Mouse (Mus musculus) lung, postnatal 10 days (tissue): ENCODE measurements around the gene Sfn.

Experiments
- DNase-seq: peaks from one replicate; pipeline ENCODE4 v3.0.0; 2021

Sfn gene

DNA sequence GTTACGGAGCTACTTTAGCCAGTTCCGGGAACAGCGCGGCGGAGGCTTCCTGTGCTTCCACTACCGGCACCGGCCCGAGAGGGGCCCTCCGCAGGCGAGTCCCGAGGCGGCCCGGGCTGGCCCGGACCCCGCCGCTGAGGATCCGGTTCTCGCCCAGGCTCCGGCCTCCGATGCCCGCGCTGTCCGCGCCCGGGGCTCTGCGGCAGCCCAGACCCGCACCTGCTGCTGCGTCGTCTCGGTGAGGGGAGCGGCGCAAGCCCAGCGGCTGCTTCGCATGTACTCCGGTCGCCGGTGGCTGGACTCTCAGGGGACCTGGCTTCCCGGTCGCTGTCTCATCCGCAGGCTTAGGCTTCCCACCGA is 27.1 kb downstream of the Sfn start:
- DNase-seq, result no peak

DNA sequence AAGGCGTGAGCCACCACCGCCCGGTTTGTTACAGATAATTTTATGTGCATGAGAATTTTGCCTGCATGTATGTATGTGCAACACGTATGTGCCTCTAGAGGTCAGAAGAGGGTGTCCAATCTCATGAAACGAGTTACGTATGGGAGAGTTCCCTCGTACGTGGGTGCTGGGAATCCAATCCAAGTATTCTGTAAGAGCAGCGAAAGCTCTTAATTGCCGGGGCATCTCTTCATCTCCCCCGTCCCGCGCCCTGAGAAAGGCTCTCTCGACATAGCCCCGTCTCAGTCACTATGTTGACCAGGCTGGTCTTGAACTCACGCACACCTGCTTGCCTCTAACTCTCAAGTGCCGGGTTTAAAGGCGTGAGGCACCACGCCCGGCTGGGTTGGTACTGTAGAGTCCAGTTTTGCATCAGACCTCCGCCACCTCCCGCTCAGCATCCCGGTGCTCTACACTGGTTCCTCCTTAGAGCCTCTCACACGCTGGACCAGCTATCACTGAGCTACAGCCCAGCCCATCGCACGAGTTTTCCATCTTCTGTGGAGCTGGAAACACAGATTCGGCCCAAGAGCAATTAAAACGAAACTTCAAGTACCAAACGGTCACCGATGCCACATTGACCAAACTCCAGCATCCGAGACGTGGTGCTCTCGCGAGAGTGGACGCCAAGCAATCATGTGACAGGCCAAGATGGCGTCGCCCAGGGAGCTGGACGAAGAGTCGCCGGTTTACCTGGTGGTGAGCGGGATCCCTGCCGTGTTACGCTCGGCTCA is 27.7 kb downstream of the Sfn start, which contains the start of gene Gpatch3:
Gene Gpatch3 (plus strand): TSS at position 676 of the 773 bp plus-strand sequence.
- peak; percentile 95 for DNase-seq

DNA sequence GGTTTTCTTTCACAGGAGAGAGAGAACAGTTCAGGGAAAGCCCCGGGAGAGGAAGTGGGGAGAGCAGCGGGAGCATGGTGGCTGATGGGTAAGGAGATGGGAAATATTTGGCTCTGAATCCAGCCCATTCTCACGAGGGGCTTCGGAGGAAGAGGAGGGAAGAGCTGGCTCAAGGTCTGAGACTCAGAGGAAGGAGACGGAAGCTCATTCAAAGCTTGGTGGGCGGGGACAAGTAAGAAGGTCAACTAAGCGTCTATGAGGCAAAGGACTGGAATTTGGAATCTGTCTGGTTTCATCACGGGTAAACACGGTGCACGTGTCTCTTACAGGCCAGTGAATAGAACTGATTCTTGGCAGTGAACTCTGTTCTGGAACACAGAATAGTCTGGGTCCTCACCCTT is 31.9 kb downstream of the Sfn start:
- DNase-seq, result no peak

DNA sequence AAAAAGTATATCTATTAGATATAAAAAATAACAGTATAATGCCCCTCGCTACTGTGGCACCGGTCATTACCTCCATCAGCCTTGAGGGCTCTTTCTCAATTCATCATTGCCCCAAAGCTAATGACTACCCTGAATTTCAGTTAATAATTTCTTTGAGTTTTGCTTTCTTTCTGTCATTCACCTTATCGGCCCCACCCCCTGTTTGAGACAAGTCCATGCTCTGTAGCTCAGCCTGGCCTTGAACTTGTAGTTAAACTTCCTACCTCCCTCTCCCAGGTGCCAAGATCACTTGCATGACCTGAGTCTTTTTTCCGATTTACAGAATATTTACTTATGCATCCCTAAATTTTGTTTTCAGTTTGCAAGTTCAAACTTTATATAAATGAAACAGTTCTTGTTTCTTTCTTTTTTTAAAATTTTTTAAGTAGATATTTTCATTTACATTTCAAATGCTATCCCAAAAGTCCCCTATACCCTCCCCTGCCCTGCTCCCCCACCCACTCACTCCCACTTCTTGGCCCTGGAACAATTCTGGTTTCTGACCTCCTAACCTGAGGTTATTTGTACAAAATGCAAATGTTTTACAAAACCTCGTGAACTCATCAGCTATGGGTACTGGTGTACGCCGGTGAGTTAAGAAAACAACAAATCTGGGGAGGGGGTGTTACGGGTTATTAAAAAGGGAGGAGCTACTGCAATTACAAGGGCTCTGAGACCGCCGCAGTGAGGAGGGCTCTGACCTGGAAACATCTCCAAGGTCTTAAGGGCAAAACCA is 32.5 kb downstream of the Sfn start:
- no peak for DNase-seq

DNA sequence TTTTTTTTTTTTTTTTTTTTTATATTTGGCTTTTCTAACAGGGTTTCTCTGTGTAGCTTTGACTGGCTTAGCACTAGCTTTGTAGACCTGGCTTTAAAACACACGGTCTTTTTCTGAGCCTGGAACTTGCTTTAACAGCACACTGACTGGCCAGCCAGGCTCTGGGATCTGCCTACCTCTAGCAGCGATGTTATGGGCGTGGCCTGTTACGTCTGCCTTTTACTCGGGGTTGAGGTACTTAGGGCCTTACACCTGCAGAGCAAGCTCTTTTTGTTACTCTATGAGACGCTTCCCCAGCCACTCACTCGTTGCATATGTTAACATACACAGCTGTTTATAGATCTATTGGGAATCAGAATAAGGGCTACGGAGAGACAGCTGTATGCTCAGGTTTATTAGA is 34.7 kb downstream of the Sfn start:
- no peak for DNase-seq

DNA sequence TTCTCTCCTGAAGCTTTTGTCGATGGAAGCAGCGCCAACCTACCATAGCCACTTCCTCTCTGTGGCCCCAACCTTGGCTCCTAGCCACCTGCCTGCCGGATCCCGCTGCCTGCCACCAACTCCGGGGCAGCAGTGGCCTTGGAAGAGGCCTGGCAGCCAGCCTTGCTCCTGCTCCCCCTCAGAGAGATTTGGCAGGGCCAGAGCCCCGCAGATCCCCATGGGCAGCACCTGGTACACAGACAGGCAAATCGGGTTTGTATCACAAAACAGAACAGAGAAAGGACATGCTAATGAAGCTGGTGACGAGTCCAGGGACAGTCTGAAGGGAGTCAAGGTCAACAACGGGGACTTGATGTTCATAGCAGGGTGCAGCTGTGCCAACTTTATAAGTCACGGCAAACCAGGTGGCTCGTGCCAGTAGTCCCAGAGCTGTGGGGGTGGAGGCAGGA is 38.8 kb downstream of the Sfn start:
- no peak for DNase-seq

DNA sequence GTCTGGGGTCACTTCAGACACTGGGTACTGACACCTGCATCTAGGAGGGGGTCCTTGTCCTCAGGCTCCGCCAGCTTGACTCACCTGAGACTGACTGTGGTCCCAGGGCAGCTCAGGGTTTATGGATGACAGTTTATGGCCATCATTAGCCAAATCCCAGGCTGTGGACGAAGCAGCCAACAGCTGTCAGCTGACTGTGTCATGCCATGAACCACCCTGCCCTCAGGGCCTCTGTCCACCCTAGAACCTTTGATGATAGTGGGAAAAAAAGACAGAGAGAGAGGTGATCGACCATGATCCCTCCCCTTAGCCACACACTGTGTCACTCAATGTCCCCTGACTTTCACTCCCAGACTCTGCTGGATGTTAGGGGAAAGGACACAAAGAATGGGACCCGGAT is 40.3 kb downstream of the Sfn start:
- DNase-seq, result no peak

DNA sequence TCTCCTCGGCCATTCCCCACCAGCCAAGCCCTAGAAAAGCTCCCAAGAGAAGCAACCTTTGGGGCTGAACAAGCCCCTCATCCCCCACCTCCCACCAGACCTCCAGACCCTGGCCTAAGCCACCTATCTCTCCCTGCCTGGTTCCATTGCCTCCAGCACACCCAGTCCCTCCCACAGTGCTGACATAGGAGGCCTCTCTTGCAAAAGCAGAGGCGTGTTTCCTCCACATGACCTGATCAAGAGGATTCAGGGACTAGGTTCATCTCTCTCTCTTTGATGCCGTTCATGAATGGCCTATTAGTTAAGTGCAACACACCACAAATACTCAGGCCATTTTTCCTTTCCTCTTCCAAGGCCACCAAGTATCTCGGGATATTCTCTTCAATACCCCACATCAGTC is 42.1 kb downstream of the Sfn start:
- no peak for DNase-seq

DNA sequence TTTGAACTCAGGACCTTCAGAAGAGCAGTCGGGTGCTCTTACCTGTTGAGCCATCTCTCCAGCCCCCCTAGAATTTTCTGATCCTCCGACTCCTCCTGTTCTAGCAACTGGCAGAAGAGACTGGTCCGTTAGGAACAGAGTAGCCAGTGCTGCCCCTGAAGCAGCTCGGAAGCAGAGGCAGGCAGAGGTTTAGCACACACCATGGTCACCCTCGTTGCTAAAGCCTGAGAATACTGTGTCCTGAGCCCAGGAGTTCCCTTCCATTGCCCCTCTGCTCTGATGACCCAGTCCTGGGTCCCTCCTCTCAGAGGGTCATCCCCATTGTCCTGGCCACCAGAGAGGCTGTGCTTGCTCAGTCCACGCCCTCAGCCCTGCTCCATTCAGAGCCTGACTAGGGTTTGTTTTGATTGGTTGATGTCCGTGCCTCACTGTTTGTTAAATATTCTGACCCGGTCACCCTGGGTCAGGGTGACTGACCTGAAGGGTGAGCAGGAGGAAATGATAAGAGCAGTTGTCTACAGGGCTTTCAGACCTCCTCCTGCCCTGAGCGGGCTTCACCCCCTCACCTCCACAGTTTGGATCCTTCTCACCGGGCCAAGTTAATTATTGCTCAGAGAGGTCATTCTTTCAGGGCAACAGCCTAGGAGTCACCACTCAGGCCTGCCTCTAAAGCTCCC is 44.8 kb downstream of the Sfn start:
- DNase-seq, result no peak

DNA sequence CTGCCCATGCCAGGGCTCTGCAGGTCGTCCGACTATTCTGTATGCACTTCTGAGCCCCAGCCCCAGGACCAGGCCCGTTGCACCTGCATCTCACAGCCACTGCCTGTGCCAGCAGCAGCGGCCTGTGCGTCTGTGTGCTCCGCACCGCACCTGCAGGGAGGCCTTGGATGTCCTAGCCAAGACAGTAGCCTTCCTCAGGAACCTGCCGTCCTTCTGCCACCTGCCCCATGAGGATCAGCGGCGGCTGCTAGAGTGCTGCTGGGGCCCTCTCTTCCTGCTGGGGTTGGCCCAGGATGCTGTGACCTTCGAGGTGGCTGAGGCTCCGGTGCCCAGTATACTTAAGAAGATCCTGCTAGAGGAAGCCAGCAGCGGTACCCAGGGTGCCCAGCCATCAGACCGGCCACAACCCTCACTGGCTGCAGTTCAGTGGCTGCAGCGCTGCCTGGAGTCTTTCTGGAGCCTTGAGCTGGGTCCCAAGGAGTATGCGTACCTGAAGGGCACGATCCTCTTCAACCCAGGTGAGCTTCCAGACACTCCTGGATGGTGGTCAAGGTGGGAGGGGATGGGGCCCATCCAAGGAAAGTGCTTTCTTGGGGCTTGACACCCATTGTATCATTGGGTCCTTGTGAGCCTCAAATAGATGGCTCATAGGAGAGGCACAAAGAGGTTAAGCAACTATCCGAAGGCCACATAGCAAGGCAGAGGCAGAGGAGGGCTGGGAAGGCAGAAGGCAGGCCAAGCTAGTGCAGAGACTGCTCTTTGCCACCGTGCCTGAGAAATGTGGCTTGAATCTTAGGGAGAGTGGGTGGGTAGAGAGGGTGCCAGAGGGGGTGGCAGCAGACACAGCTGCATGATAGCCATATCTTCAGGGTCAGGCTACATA is 48.3 kb downstream of the Sfn start:
- no peak for DNase-seq

DNA sequence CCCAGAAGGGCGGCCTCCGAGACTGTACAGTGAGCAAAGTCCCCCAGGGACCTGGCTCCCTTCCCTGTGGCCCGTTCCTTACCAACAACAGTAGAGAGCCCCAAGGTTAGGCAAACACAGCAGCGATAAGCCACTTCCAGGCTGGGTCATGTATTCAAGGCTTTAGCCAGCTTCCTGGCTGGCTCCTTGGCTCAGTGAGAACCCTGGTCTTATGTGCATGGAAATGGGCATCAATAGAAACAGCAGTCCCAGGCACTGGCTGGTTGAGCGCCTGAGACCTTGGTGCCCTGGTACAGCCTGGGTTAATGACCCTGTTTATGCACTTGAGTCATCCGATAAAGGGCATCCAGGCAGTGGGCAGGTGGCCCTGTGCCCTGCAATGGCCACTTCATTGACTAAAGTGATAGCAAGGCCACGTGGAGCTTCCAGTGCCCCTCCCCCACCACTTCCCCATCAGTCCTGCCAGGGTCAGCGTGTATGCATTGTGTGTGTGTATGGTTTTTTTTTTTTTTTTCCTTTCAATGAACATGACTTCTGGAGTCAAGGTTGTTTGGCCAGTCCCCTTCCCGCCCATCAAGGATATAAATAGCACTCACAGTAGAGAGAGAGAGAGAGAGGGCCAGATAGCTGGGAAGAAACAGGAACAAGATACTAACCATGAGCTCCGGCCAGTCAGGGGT is 49.1 kb downstream of the Sfn start, which contains the start of gene Nr0b2:
Gene Nr0b2 (plus strand): TSS at position 609 of the 680 bp plus-strand sequence.
- no peak for DNase-seq

DNA sequence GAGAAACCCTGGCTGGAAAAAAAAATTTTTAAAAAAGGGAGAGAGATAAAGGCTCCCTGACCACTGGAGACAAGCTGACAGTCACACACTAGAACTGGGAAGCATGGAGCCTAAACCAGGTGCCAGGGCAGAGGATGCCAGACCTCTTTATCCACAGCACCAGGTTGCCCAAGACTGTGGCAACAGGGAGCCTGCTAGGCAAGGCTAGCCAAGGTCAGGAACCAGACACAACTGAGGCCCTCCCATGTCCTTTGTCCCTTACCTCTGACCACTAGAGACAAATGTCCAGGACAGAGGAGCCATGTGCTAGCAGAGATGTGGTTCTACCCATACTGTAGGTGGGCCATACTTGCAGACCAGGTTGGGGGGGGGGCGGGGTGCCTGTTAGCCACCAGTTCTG is 49.9 kb downstream of the Sfn start:
- DNase-seq, result no peak
